Mouse (Mus musculus): ENCODE data around the gene Gpr4. TPM values are rescaled to one million over a fixed set of nuclear protein-coding genes. Genes with fewer than 3 reads are reported as not detected.
A peak's percentile ranks its signal among the peaks of the same experiment; 100 is the strongest.

The Gpr4 gene
- total RNA-seq, 2 experiments from 2014 or later, result 4.1 to 4.6 TPM

GRCm38 (mm10) chr7:19184758-19185157, 27.6 kb upstream of the Gpr4 start:
- no peak for DNase-seq (ENCODE audit: low spot score in 2 of 2)

- DNase-seq (ENCODE audit: low spot score in 2 of 2), result no peak
These were observed 17.7 kb upstream of the Gpr4 start for GRCm38 (mm10) chr7:19194676-19195075.

GRCm38 (mm10) chr7:19196676-19197075, 15.7 kb upstream of the Gpr4 start:
- DNase-seq (ENCODE audit: low spot score in 2 of 2), result no peak

GRCm38 (mm10) chr7:19197985-19198384, 14.4 kb upstream of the Gpr4 start:
- DNase-seq (ENCODE audit: low spot score in 2 of 2), result no peak

- DNase-seq (ENCODE audit: low spot score in 2 of 2), result no peak
These were observed 10.7 kb upstream of the Gpr4 start for GRCm38 (mm10) chr7:19201660-19202059.

- no peak for DNase-seq (ENCODE audit: low spot score in 2 of 2)
These were observed 10.1 kb upstream of the Gpr4 start for GRCm38 (mm10) chr7:19202065-19202850.

GRCm38 (mm10) chr7:19208201-19208910, 4.0 kb upstream of the Gpr4 start:
- no peak for DNase-seq (ENCODE audit: low spot score in 2 of 2)

- DNase-seq (ENCODE audit: low spot score in 2 of 2), result peak in 1 of 2 experiments; percentile 64
These were observed 3.3 kb upstream of the Gpr4 start for GRCm38 (mm10) chr7:19208944-19209472.

- DNase-seq (ENCODE audit: low spot score in 2 of 2), result no peak
These were observed 2.8 kb upstream of the Gpr4 start for GRCm38 (mm10) chr7:19209494-19209893.

GRCm38 (mm10) chr7:19210010-19210409, 2.3 kb upstream of the Gpr4 start:
- DNase-seq (ENCODE audit: low spot score in 2 of 2), result no peak

GRCm38 (mm10) chr7:19211041-19211675, 1.2 kb upstream of the Gpr4 start:
- no peak for DNase-seq (ENCODE audit: low spot score in 2 of 2)

- no peak for DNase-seq (ENCODE audit: low spot score in 2 of 2)
These were observed 1.0 kb downstream of the Gpr4 start for GRCm38 (mm10) chr7:19213385-19213784.

GRCm38 (mm10) chr7:19214369-19214768, 2.0 kb downstream of the Gpr4 start:
- no peak for DNase-seq (ENCODE audit: low spot score in 2 of 2)

GRCm38 (mm10) chr7:19214940-19215339, 2.6 kb downstream of the Gpr4 start:
- DNase-seq (ENCODE audit: low spot score in 2 of 2), result no peak

GRCm38 (mm10) chr7:19217492-19217891, 5.2 kb downstream of the Gpr4 start:
- DNase-seq (ENCODE audit: low spot score in 2 of 2), result no peak

- no peak for DNase-seq (ENCODE audit: low spot score in 2 of 2)
These were observed 5.6 kb downstream of the Gpr4 start for GRCm38 (mm10) chr7:19217944-19218343.

- no peak for DNase-seq (ENCODE audit: low spot score in 2 of 2)
These were observed 7.7 kb downstream of the Gpr4 start for GRCm38 (mm10) chr7:19220061-19220460.

- DNase-seq (ENCODE audit: low spot score in 2 of 2), result no peak
These were observed 9.9 kb downstream of the Gpr4 start for GRCm38 (mm10) chr7:19222189-19222588.

GRCm38 (mm10) chr7:19222875-19223274, 10.5 kb downstream of the Gpr4 start:
- no peak for DNase-seq (ENCODE audit: low spot score in 2 of 2)

- DNase-seq (ENCODE audit: low spot score in 2 of 2), result no peak
These were observed 12.6 kb downstream of the Gpr4 start for GRCm38 (mm10) chr7:19224933-19225332.

Data from layer of hippocampus, postnatal 14 days (tissue).